9 mouse cellular contexts compared by ENCODE assay signal in genomic region chr4:135069818-135070217, GRCm38 (mm10). TPM values are rescaled to one million over a fixed set of nuclear protein-coding genes. Genes with fewer than 3 reads are reported as not detected.
DNase-seq lines count a peak whose midpoint lies in the region; ATAC-seq lines count a peak whose summit lies in the region.
"Had no signal": no experiment of that assay in that cellular context is flagged by ENCODE, and none has a peak within 500 bp of the region (broad histone marks: within the 10 kb centered on the region; RNA-seq: fewer than 3 reads in every experiment).

No protein-coding gene starts in this region.

- H3K4me2 ChIP-seq in hindbrain, embryonic 14.5 days (replicated peaks), result no peak overlapping the region
- no peak overlapping the region for H3K4me2 ChIP-seq in hindbrain, embryonic 12.5 days (replicated peaks)

- ATAC-seq in hindbrain, embryonic 14.5 days (ENCODE audit: low FRiP score), result no peak
- no peak for ATAC-seq in hindbrain, embryonic 12.5 days (ENCODE audit: low FRiP score)

- no peak overlapping the region for H3K4me3 ChIP-seq in hindbrain, embryonic 14.5 days (replicated peaks; ENCODE audit: low read length)
- no peak overlapping the region for H3K4me3 ChIP-seq in hindbrain, embryonic 12.5 days
- H3K4me3 ChIP-seq: embryonic facial prominence, embryonic 10.5 days had no signal

- no peaks in the 10 kb centered on the region for H3K36me3 ChIP-seq in hindbrain, embryonic 14.5 days (replicated peaks; ENCODE audit: control insufficient read depth, insufficient read depth)
- no peaks in the 10 kb centered on the region for H3K36me3 ChIP-seq in hindbrain, embryonic 12.5 days
- H3K36me3 ChIP-seq: embryonic facial prominence, embryonic 10.5 days had no signal

- no peak overlapping the region for H3K9ac ChIP-seq in hindbrain, embryonic 14.5 days
- no peak overlapping the region for H3K9ac ChIP-seq in hindbrain, embryonic 12.5 days

- H3K4me1 ChIP-seq in hindbrain, embryonic 14.5 days (replicated peaks; ENCODE audit: control insufficient read depth, insufficient read depth, low read length), result no peaks in the 10 kb centered on the region
- H3K4me1 ChIP-seq in hindbrain, embryonic 12.5 days, result no peaks in the 10 kb centered on the region

- WGBS in hindbrain, embryonic 14.5 days, result 76% methylated on average over 18 of the region's 18 CpGs
- 68% methylated on average over 18 of the region's 18 CpGs for WGBS in hindbrain, embryonic 12.5 days

- H3K27ac ChIP-seq in hindbrain, embryonic 14.5 days, result no peak overlapping the region
- H3K27ac ChIP-seq in hindbrain, embryonic 12.5 days, result no peak overlapping the region
- H3K27ac ChIP-seq: embryonic facial prominence, embryonic 10.5 days had no signal

- no peaks in the 10 kb centered on the region for H3K27me3 ChIP-seq in hindbrain, embryonic 14.5 days (ENCODE audit: control insufficient read depth, insufficient read depth, low read length)
- no peaks in the 10 kb centered on the region for H3K27me3 ChIP-seq in hindbrain, embryonic 12.5 days

- peak; percentile 12 for DNase-seq in kidney, adult 11 months
- no peak for DNase-seq in kidney, adult 8-10 months
- DNase-seq in 416B (ENCODE audit: low read depth), result peak; percentile 94
- peak; percentile 53 for DNase-seq in c-Kit-positive CD71-negative TER-119-negative erythroid progenitor cells, embryonic 14.5 days (ENCODE audit: low read depth)
- DNase-seq in lung, postnatal 25 days (ENCODE audit: low spot score), result peak; percentile 50
- DNase-seq in hindbrain, embryonic 14.5 days (ENCODE audit: low spot score), result no peak
- DNase-seq in urinary bladder, postnatal 10 days (ENCODE audit: low spot score), result no peak

- no peaks in the 10 kb centered on the region for H3K9me3 ChIP-seq in hindbrain, embryonic 14.5 days (ENCODE audit: control insufficient read depth, low read length)
- H3K9me3 ChIP-seq in hindbrain, embryonic 12.5 days (replicated peaks), result no peaks in the 10 kb centered on the region
- H3K9me3 ChIP-seq: embryonic facial prominence, embryonic 10.5 days had no signal

RNA-seq across cellular contexts. Expression of gene Runx3, which starts 50.6 kb away (rescaled TPM):
- not detected in 2 replicates for polyA plus RNA-seq in hindbrain, embryonic 14.5 days (2014; fragmentation: Nextera tagmentation; extraction: Ambion mirVana)
- polyA plus RNA-seq in hindbrain, embryonic 12.5 days (2016; fragmentation: Nextera tagmentation; extraction: Ambion mirVana), result 0.19 and 0.29 TPM in 2 replicates

Comparison
In these comparisons a context has a peak if more than half of its experiments do, and no peak if none do; other contexts are left out.
1. DNase-seq: peak in kidney, adult 11 months (single experiment), 416B (single experiment), c-Kit-positive CD71-negative TER-119-negative erythroid progenitor cells, embryonic 14.5 days (single experiment) and lung, postnatal 25 days (single experiment); none in kidney, adult 8-10 months (0 of 2), hindbrain, embryonic 14.5 days (single experiment) and urinary bladder, postnatal 10 days (single experiment).